Mouse (Mus musculus) midbrain, embryonic 10.5 days (tissue): ENCODE data around the gene A430078G23Rik. TPM values are rescaled to one million over a fixed set of nuclear protein-coding genes. Genes with fewer than 3 reads are reported as not detected.

ENCODE experiments used
- DNase-seq: peaks from one replicate; pipeline ENCODE4 v3.0.0-alpha.2; 2017; ENCODE audit warnings: low spot score
- H3K27ac ChIP-seq: fragments of 300-500 bp; sonication (generic); replicated peaks from 2 replicates; pipeline ENCODE4 v1.5.1; 2016; ENCODE audit warnings: mild to moderate bottlenecking
- H3K27me3 ChIP-seq: fragments of 300-500 bp; sonication (generic); 2 replicates; pipeline ENCODE4 v1.6.1; 2016; ENCODE audit warnings: low read depth, mild to moderate bottlenecking; ENCODE audit not compliant: poor library complexity, severe bottlenecking
- H3K36me3 ChIP-seq: fragments of 300-500 bp; sonication (generic); 2 replicates; pipeline ENCODE4 v1.6.1; 2016; ENCODE audit warnings: mild to moderate bottlenecking, moderate library complexity
- H3K4me1 ChIP-seq: fragments of 300-500 bp; sonication (generic); 2 replicates; pipeline ENCODE4 v1.6.1; 2016
- H3K4me3 ChIP-seq: fragments of 300-500 bp; sonication (generic); 2 replicates; pipeline ENCODE4 v1.5.1; 2016; ENCODE audit warnings: mild to moderate bottlenecking, moderate library complexity
- H3K9me3 ChIP-seq: fragments of 300-500 bp; sonication (generic); replicated peaks from 2 replicates; pipeline ENCODE4 v1.6.1; 2016; ENCODE audit warnings: mild to moderate bottlenecking
- WGBS: fragments of 180-500 bp; shearing (Covaris S2); methylation state at CpG from one replicate; pipeline ENCODE4 v1.1.7; 2016; 5-methylcytosine and 5-hydroxymethylcytosine counted together
- polyA plus RNA-seq: library from polyadenylated mRNA; unstranded; fragments of >200 nt; fragmentation: Nextera tagmentation; extraction: Ambion mirVana; gene quantifications from 2 replicates; pipeline ENCODE4 v1.2.1, GENCODE M21; 2016

A430078G23Rik gene
- polyA plus RNA-seq, 1 experiment from 2014 or later, result not detected

DNA sequence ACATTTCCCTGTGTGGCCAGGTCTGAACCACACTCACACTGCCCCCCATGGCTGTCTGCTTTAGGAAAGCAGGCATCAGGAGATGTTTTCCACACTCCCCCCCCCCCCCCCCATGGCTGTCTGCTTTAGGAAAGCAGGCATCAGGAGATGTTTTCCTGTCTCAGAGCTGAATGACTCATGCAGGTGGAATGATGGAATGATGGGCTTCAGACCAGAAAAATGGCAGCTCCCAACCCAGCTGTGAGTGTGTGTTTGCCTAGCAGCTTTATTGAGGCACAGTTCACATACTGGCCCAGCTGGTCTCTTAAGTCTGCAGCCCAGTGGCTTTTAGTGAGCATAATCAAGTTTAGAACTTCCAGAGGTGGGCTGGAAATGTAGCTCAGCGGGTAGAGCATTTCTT lies 64.9 kb downstream of the A430078G23Rik start:
- no peak overlapping the region; the same call in 1 of the 2 replicates for H3K4me3 ChIP-seq
- H3K9me3 ChIP-seq, result no peaks in the 10 kb centered on the region
- H3K27ac ChIP-seq, result peak overlapping the region; percentile 81
- 0 out of 2 replicates have a peak, but pooled peaks cover 4% of the 10 kb centered on the region for H3K27me3 ChIP-seq
- H3K4me1 ChIP-seq, result peaks cover 56% of the 10 kb centered on the region
- DNase-seq, result peak; percentile 18
- 81% methylated on average over 1 of the region's 1 CpGs for WGBS
- H3K36me3 ChIP-seq, result no peaks in the 10 kb centered on the region

GRCm38 (mm10) chr8:3420105-3420706 lies 67.0 kb downstream of the A430078G23Rik start:
- WGBS, result 92% methylated on average over 10 of the region's 10 CpGs
- no peak for DNase-seq

GRCm38 (mm10) chr8:3421507-3421906 lies 68.3 kb downstream of the A430078G23Rik start:
- no peak overlapping the region for H3K27ac ChIP-seq
- no peaks in the 10 kb centered on the region for H3K36me3 ChIP-seq
- H3K9me3 ChIP-seq, result no peaks in the 10 kb centered on the region
- no peaks in the 10 kb centered on the region for H3K27me3 ChIP-seq
- no peak for DNase-seq
- 93% methylated on average over 5 of the region's 5 CpGs for WGBS
- peaks cover 24% of the 10 kb centered on the region for H3K4me1 ChIP-seq
- no peak overlapping the region for H3K4me3 ChIP-seq

More at GRCm38 (mm10) chr8:3420105-3420706, 67.0 kb downstream of the A430078G23Rik start:
- Histone ChIP-seq H3K4me3 (no peak overlapping the region), H3K4me1 (peaks cover 37% of the 10 kb centered on the region), H3K27me3 (0 out of 2 replicates have a peak, but pooled peaks cover 4% of the 10 kb centered on the region), H3K9me3 (no peaks in the 10 kb centered on the region), H3K36me3 (no peaks in the 10 kb centered on the region), H3K27ac (no peak overlapping the region)

DNA sequence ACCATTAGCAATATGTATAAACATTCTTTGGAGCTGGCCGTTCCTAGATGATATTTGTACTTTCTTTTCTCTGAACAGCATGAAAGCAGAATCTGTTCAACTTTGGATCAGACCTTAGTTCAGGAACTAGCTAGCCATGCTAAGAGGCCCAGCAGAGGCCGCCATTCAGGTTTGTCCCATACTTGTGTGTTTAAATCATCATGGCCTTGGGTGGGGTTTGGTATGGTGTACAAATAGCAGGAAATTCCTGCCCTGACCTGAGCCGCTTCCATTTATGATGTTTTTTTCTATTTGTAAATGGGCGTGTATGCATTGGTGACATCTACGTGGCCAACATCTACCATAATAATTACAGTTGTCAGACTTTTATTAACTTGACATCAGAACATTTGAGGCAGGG lies 72.0 kb downstream of the A430078G23Rik start:
- no peak overlapping the region for H3K4me3 ChIP-seq
- no peak for DNase-seq
- H3K27ac ChIP-seq, result no peak overlapping the region
- H3K9me3 ChIP-seq, result no peaks in the 10 kb centered on the region
- no peaks in the 10 kb centered on the region for H3K4me1 ChIP-seq
- H3K27me3 ChIP-seq, result no peaks in the 10 kb centered on the region
- H3K36me3 ChIP-seq, result peaks cover 32% of the 10 kb centered on the region
- WGBS, result 97% methylated on average over 5 of the region's 5 CpGs

- no peak overlapping the region for H3K4me3 ChIP-seq
- DNase-seq, result no peak
- no peak overlapping the region for H3K27ac ChIP-seq
Measured at GRCm38 (mm10) chr8:3426211-3426610, 73.0 kb downstream of the A430078G23Rik start.

DNA sequence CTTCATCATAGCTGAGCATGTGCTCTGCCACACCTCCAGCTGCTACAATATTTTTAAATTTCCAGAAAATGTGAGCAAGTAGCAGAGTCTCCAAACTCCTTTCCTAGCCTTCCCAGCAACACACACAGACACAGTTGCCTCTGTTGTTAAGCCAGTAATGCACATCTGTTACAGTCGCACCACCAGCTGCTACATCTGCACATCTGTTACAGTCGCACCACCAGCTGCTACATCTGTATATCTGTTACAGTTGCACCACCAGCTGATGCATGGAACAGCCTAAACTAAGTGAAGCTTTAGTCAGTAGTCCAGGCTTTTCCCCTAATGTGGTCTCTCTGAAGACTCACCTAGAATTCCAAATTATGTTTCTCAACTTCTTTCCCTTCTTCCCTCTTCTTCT lies 75.2 kb downstream of the A430078G23Rik start:
- 92% methylated on average over 2 of the region's 2 CpGs for WGBS
- Histone ChIP-seq H3K9me3 (no peaks in the 10 kb centered on the region), H3K4me1 (no peaks in the 10 kb centered on the region), H3K36me3 (peaks cover 65% of the 10 kb centered on the region), H3K27ac (no peak overlapping the region), H3K27me3 (no peaks in the 10 kb centered on the region), H3K4me3 (no peak overlapping the region)
- no peak for DNase-seq

More at GRCm38 (mm10) chr8:3426211-3426610, 73.0 kb downstream of the A430078G23Rik start:
- H3K36me3 ChIP-seq, result peaks cover 42% of the 10 kb centered on the region
- H3K27me3 ChIP-seq, result no peaks in the 10 kb centered on the region
- WGBS, result 91% methylated on average over 3 of the region's 3 CpGs
- H3K9me3 ChIP-seq, result no peaks in the 10 kb centered on the region
- H3K4me1 ChIP-seq, result no peaks in the 10 kb centered on the region

- Histone ChIP-seq H3K27me3 (no peaks in the 10 kb centered on the region), H3K27ac (no peak overlapping the region), H3K9me3 (no peaks in the 10 kb centered on the region), H3K36me3 (peaks cover 79% of the 10 kb centered on the region), H3K4me3 (no peak overlapping the region), H3K4me1 (no peaks in the 10 kb centered on the region)
- no peak for DNase-seq
- WGBS, result 85% methylated on average over 2 of the region's 2 CpGs
Measured at GRCm38 (mm10) chr8:3429966-3430365, 76.8 kb downstream of the A430078G23Rik start.

DNA sequence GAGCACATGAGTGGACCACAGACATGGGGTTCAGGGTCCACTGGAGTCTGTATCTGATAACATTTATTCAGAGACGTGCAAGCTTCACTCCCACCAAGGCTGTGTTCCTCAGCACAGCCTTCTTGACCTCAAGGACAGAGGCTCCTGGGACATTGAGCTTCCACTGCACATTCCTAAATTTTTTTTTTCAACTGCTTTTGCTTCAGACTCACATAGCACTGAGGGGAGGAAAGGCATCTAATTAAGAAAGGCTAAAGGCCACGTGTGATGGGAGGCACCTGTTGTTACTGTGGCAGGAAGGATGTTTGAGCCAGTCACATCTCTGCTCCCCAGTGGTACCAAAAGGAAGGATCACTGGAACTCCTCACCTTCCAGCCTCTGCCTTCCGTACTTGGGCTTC lies 77.9 kb downstream of the A430078G23Rik start:
- H3K27ac ChIP-seq, result no peak overlapping the region
- peaks cover 89% of the 10 kb centered on the region for H3K36me3 ChIP-seq
- WGBS, result 89% methylated on average over 3 of the region's 3 CpGs
- H3K4me3 ChIP-seq, result no peak overlapping the region
- no peaks in the 10 kb centered on the region for H3K4me1 ChIP-seq
- H3K9me3 ChIP-seq, result no peaks in the 10 kb centered on the region
- no peaks in the 10 kb centered on the region for H3K27me3 ChIP-seq
- DNase-seq, result no peak

DNA sequence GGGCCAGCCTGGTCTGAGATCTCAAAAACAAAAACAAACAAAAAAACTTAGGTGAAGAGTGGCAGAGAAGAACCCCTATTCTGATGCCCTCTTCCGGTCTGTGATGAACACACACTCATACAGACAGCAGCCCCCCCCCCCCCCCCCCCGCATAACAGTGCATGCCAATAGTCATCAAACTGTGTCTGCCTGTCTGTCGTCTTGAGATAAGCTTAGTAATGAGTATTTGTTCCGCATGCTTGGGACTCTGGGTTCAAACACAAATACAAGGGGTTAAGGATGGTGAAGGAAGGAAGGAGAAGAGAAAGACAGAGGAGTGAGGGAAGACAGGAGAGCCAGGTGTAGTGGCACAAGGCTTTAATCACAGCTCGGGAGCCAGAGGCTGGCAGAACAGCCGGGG lies 83.3 kb downstream of the A430078G23Rik start:
- no peaks in the 10 kb centered on the region for H3K27me3 ChIP-seq
- no peak for DNase-seq
- WGBS, result 86% methylated on average over 6 of the region's 6 CpGs
- H3K36me3 ChIP-seq, result peaks cover 98% of the 10 kb centered on the region
- H3K4me1 ChIP-seq, result no peaks in the 10 kb centered on the region
- H3K4me3 ChIP-seq, result no peak overlapping the region
- H3K9me3 ChIP-seq, result no peaks in the 10 kb centered on the region
- H3K27ac ChIP-seq, result no peak overlapping the region

GRCm38 (mm10) chr8:3439510-3439909 lies 86.3 kb downstream of the A430078G23Rik start:
- H3K27ac ChIP-seq, result no peak overlapping the region
- H3K4me3 ChIP-seq, result no peak overlapping the region
- WGBS, result 76% methylated on average over 12 of the region's 12 CpGs
- H3K4me1 ChIP-seq, result no peaks in the 10 kb centered on the region
- no peaks in the 10 kb centered on the region for H3K9me3 ChIP-seq
- no peak for DNase-seq
- no peaks in the 10 kb centered on the region for H3K27me3 ChIP-seq
- H3K36me3 ChIP-seq, result peaks cover 84% of the 10 kb centered on the region

Other genes with a start within 250 kb of the A430078G23Rik start
- gene Insr, start 73.8 kb upstream of the A430078G23Rik start, polyA plus RNA-seq, result 21.9 and 26.3 TPM in 2 replicates
- 10.3 and 11.8 TPM in 2 replicates for gene Arhgef18, start 39.6 kb downstream of the A430078G23Rik start, polyA plus RNA-seq
- gene Pex11g, start 114.3 kb downstream of the A430078G23Rik start, polyA plus RNA-seq, result 4.5 and 4.8 TPM in 2 replicates
- not detected in 2 replicates for gene Tex45, start 117.4 kb downstream of the A430078G23Rik start, polyA plus RNA-seq
- 69.4 and 80.0 TPM in 2 replicates for gene Zfp358, start 139.7 kb downstream of the A430078G23Rik start, polyA plus RNA-seq
- gene Mcoln1, start 147.0 kb downstream of the A430078G23Rik start, polyA plus RNA-seq, result 62.0 and 69.6 TPM in 2 replicates
- gene Pnpla6, start 162.0 kb downstream of the A430078G23Rik start, polyA plus RNA-seq, result 20.0 and 22.2 TPM in 2 replicates
- 9.8 and 11.2 TPM in 2 replicates for gene C330021F23Rik, start 214.6 kb downstream of the A430078G23Rik start, polyA plus RNA-seq
- gene Camsap3, start 233.9 kb downstream of the A430078G23Rik start, polyA plus RNA-seq, result 10.4 and 14.3 TPM in 2 replicates